Mouse (Mus musculus): ENCODE measurements around the gene Pdia4. TPM values are rescaled to one million over a fixed set of nuclear protein-coding genes. Genes with fewer than 3 reads are reported as not detected.

The Pdia4 gene
- polyA plus RNA-seq, 1 experiment from 2014 or later: 175 TPM

GRCm38 (mm10) chr6:47830104-47831078 is 17.2 kb upstream of the Pdia4 start, which contains the start of gene Zfp786:
TSS of gene Zfp786 (minus strand) at chr6:47830867.
- no peaks in the 10 kb centered on the region for H3K9me3 ChIP-seq
- ATAC-seq: peak; percentile 94
- peak within 1 kb of the TSS; percentile 56 for H3K4me2 ChIP-seq (replicated peaks)
- peaks cover 13% of the 10 kb centered on the region for H3K4me1 ChIP-seq (replicated peaks)
- H3K27me3 ChIP-seq: no peaks in the 10 kb centered on the region
- H3K4me3 ChIP-seq (replicated peaks): peak within 1 kb of the TSS; percentile 67
- H3K27ac ChIP-seq: peak within 1 kb of the TSS; percentile 93
- WGBS: 1% methylated on average over 63 of the region's 64 CpGs
- peaks cover 12% of the 10 kb centered on the region for H3K36me3 ChIP-seq
- peak within 1 kb of the TSS; percentile 93 for H3K9ac ChIP-seq (replicated peaks)

- Histone ChIP-seq H3K27ac (peak overlapping the region; percentile 12; the same call in 1 of the 2 replicates), H3K9me3 (no peaks in the 10 kb centered on the region), H3K4me1 (replicated peaks) (peaks cover 13% of the 10 kb centered on the region), H3K27me3 (no peaks in the 10 kb centered on the region), H3K4me2 (replicated peaks) (peak overlapping the region; percentile 56), H3K9ac (replicated peaks) (peak overlapping the region; percentile 93), H3K36me3 (peaks cover 27% of the 10 kb centered on the region), H3K4me3 (replicated peaks) (peak overlapping the region; percentile 67)
- WGBS: 26% methylated on average over 1 of the region's 1 CpGs
- ATAC-seq: no peak
Observed at GRCm38 (mm10) chr6:47828950-47829349, 15.7 kb upstream of the Pdia4 start.

- 94% methylated on average over 4 of the region's 4 CpGs for WGBS
- ATAC-seq: no peak
- peaks cover 13% of the 10 kb centered on the region for H3K4me1 ChIP-seq (replicated peaks)
- no peaks in the 10 kb centered on the region for H3K27me3 ChIP-seq
- peaks cover 41% of the 10 kb centered on the region for H3K36me3 ChIP-seq
- H3K27ac ChIP-seq: no peak overlapping the region
- no peak overlapping the region for H3K4me2 ChIP-seq (replicated peaks)
- H3K9me3 ChIP-seq: no peaks in the 10 kb centered on the region
- H3K9ac ChIP-seq (replicated peaks): no peak overlapping the region
- no peak overlapping the region for H3K4me3 ChIP-seq (replicated peaks)
Observed at GRCm38 (mm10) chr6:47827462-47827861, 14.2 kb upstream of the Pdia4 start.

GRCm38 (mm10) chr6:47824241-47824640 is 11.0 kb upstream of the Pdia4 start:
- 72% methylated on average over 2 of the region's 2 CpGs for WGBS
- Histone ChIP-seq H3K9ac (replicated peaks) (no peak overlapping the region), H3K27me3 (no peaks in the 10 kb centered on the region), H3K4me1 (replicated peaks) (peaks cover 10% of the 10 kb centered on the region), H3K4me3 (replicated peaks) (no peak overlapping the region), H3K9me3 (no peaks in the 10 kb centered on the region), H3K36me3 (peaks cover 71% of the 10 kb centered on the region), H3K27ac (no peak overlapping the region), H3K4me2 (replicated peaks) (no peak overlapping the region)
- no peak for ATAC-seq

GRCm38 (mm10) chr6:47821776-47822175 is 8.5 kb upstream of the Pdia4 start:
- no peaks in the 10 kb centered on the region for H3K9me3 ChIP-seq
- no peak overlapping the region for H3K9ac ChIP-seq (replicated peaks)
- no peaks in the 10 kb centered on the region for H3K27me3 ChIP-seq
- no peak overlapping the region for H3K4me2 ChIP-seq (replicated peaks)
- WGBS: 90% methylated on average over 6 of the region's 6 CpGs
- no peak for ATAC-seq
- H3K27ac ChIP-seq: no peak overlapping the region
- H3K36me3 ChIP-seq: peaks cover 88% of the 10 kb centered on the region
- H3K4me1 ChIP-seq (replicated peaks): no peaks in the 10 kb centered on the region; the same call in 1 of the 2 replicates
- no peak overlapping the region for H3K4me3 ChIP-seq (replicated peaks)

GRCm38 (mm10) chr6:47821236-47821635 is 8.0 kb upstream of the Pdia4 start:
- H3K36me3 ChIP-seq: peaks cover 89% of the 10 kb centered on the region
- no peak overlapping the region for H3K27ac ChIP-seq
- H3K4me1 ChIP-seq (replicated peaks): no peaks in the 10 kb centered on the region
- no peak overlapping the region for H3K9ac ChIP-seq (replicated peaks)
- no peak for ATAC-seq
- WGBS: 95% methylated on average over 5 of the region's 5 CpGs
- no peaks in the 10 kb centered on the region for H3K27me3 ChIP-seq
- no peak overlapping the region for H3K4me2 ChIP-seq (replicated peaks)
- no peak overlapping the region for H3K4me3 ChIP-seq (replicated peaks)
- no peaks in the 10 kb centered on the region for H3K9me3 ChIP-seq

GRCm38 (mm10) chr6:47819626-47820325 is 6.5 kb upstream of the Pdia4 start:
- peaks cover 82% of the 10 kb centered on the region for H3K36me3 ChIP-seq

GRCm38 (mm10) chr6:47818721-47819120 is 5.5 kb upstream of the Pdia4 start:
- H3K4me1 ChIP-seq (replicated peaks): peaks cover 3% of the 10 kb centered on the region; the same call in 1 of the 2 replicates
- no peak overlapping the region for H3K9ac ChIP-seq (replicated peaks)
- H3K27ac ChIP-seq: no peak overlapping the region
- 94% methylated on average over 8 of the region's 8 CpGs for WGBS
- H3K27me3 ChIP-seq: no peaks in the 10 kb centered on the region
- H3K4me2 ChIP-seq (replicated peaks): no peak overlapping the region
- no peak for ATAC-seq
- H3K9me3 ChIP-seq: no peaks in the 10 kb centered on the region
- no peak overlapping the region for H3K4me3 ChIP-seq (replicated peaks)
- peaks cover 71% of the 10 kb centered on the region for H3K36me3 ChIP-seq

More at GRCm38 (mm10) chr6:47819626-47820325, 6.5 kb upstream of the Pdia4 start:
- Histone ChIP-seq H3K9ac (replicated peaks) (no peak overlapping the region), H3K27ac (no peak overlapping the region), H3K9me3 (no peaks in the 10 kb centered on the region), H3K27me3 (no peaks in the 10 kb centered on the region), H3K4me3 (replicated peaks) (no peak overlapping the region), H3K4me1 (replicated peaks) (no peaks in the 10 kb centered on the region), H3K4me2 (replicated peaks) (no peak overlapping the region)
- ATAC-seq: no peak
- 93% methylated on average over 23 of the region's 23 CpGs for WGBS

- Histone ChIP-seq H3K36me3 (peaks cover 49% of the 10 kb centered on the region), H3K4me1 (replicated peaks) (peaks cover 15% of the 10 kb centered on the region), H3K4me3 (replicated peaks) (no peak overlapping the region), H3K27me3 (no peaks in the 10 kb centered on the region), H3K4me2 (replicated peaks) (no peak overlapping the region), H3K27ac (no peak overlapping the region), H3K9ac (replicated peaks) (no peak overlapping the region), H3K9me3 (no peaks in the 10 kb centered on the region)
- no peak for ATAC-seq
- 96% methylated on average over 1 of the region's 1 CpGs for WGBS
Observed at GRCm38 (mm10) chr6:47816151-47816550, 2.9 kb upstream of the Pdia4 start.

GRCm38 (mm10) chr6:47812271-47812915 is 837 bp downstream of the Pdia4 start:
- 2% methylated on average over 17 of the region's 17 CpGs for WGBS
- H3K27me3 ChIP-seq: no peaks in the 10 kb centered on the region
- peak overlapping the region; percentile 95 for H3K9ac ChIP-seq (replicated peaks)
- peak overlapping the region; percentile 94 for H3K27ac ChIP-seq
- peaks cover 18% of the 10 kb centered on the region; the same call in 1 of the 2 replicates for H3K36me3 ChIP-seq
- H3K4me1 ChIP-seq (replicated peaks): peaks cover 46% of the 10 kb centered on the region
- peak overlapping the region; percentile 89 for H3K4me2 ChIP-seq (replicated peaks)
- ATAC-seq: no peak
- no peaks in the 10 kb centered on the region for H3K9me3 ChIP-seq
- peak overlapping the region; percentile 90 for H3K4me3 ChIP-seq (replicated peaks)

- Histone ChIP-seq H3K36me3 (peaks cover 18% of the 10 kb centered on the region), H3K9ac (replicated peaks) (peak overlapping the region; percentile 95), H3K27ac (no peak overlapping the region), H3K4me3 (replicated peaks) (peak overlapping the region; percentile 90), H3K9me3 (no peaks in the 10 kb centered on the region), H3K27me3 (no peaks in the 10 kb centered on the region), H3K4me2 (replicated peaks) (peak overlapping the region; percentile 89), H3K4me1 (replicated peaks) (peaks cover 46% of the 10 kb centered on the region)
- ATAC-seq: no peak
- 75% methylated on average over 5 of the region's 5 CpGs for WGBS
Observed at GRCm38 (mm10) chr6:47811324-47811723, 1.9 kb downstream of the Pdia4 start.
